Mouse (Mus musculus) limb, embryonic 12.5 days (tissue): ENCODE measurements around the gene Bud31. TPM values are rescaled to one million over a fixed set of nuclear protein-coding genes. Genes with fewer than 3 reads are reported as not detected.

Experiments used
- polyA plus RNA-seq: library from polyadenylated mRNA; unstranded; fragments of >200 nt; fragmentation: Nextera tagmentation; extraction: Ambion mirVana; gene quantifications from 2 replicates; pipeline ENCODE4 v1.2.1, GENCODE M21; 2016

Bud31 gene
- polyA plus RNA-seq, 1 experiment from 2014 or later, result 250 TPM

Other genes starting within 250 kb of the Bud31 start
- 23.3 and 25.5 TPM in 2 replicates for gene Smurf1, start 174.5 kb upstream of the Bud31 start, polyA plus RNA-seq
- gene Gm4871, start 107.6 kb upstream of the Bud31 start, polyA plus RNA-seq, result not detected in 2 replicates
- gene 1700018F24Rik, start 97.4 kb upstream of the Bud31 start, polyA plus RNA-seq, result not detected in 2 replicates
- 139 and 142 TPM in 2 replicates for gene Arpc1a, start 56.5 kb upstream of the Bud31 start, polyA plus RNA-seq
- gene Kpna7, start 56.3 kb upstream of the Bud31 start, polyA plus RNA-seq, result 0.36 and 0.41 TPM in 2 replicates
- gene Arpc1b, start 26.1 kb upstream of the Bud31 start, polyA plus RNA-seq, result 131 and 151 TPM in 2 replicates
- gene Pdap1, start 124 bp upstream of the Bud31 start, polyA plus RNA-seq, result 132 and 145 TPM in 2 replicates
- gene Ptcd1, start 26.7 kb downstream of the Bud31 start, polyA plus RNA-seq, result 18.5 and 20.4 TPM in 2 replicates
- gene Cpsf4, start 26.9 kb downstream of the Bud31 start, polyA plus RNA-seq, result 65.9 and 67.2 TPM in 2 replicates
- gene Atp5j2, start 51.7 kb downstream of the Bud31 start, polyA plus RNA-seq, result 603 and 604 TPM in 2 replicates
- gene Zkscan14, start 61.5 kb downstream of the Bud31 start, polyA plus RNA-seq, result 8.2 and 9.1 TPM in 2 replicates
- 21.5 and 21.8 TPM in 2 replicates for gene Zkscan5, start 64.2 kb downstream of the Bud31 start, polyA plus RNA-seq
- 34.2 and 34.8 TPM in 2 replicates for gene Zfp655, start 91.4 kb downstream of the Bud31 start, polyA plus RNA-seq
- 0.38 and 0.46 TPM in 2 replicates for gene Zscan25, start 140.1 kb downstream of the Bud31 start, polyA plus RNA-seq
- not detected in 2 replicates for gene Cyp3a57, start 204.9 kb downstream of the Bud31 start, polyA plus RNA-seq